Mouse (Mus musculus): ENCODE measurements around the gene Rnf214.

The Rnf214 gene

DNA sequence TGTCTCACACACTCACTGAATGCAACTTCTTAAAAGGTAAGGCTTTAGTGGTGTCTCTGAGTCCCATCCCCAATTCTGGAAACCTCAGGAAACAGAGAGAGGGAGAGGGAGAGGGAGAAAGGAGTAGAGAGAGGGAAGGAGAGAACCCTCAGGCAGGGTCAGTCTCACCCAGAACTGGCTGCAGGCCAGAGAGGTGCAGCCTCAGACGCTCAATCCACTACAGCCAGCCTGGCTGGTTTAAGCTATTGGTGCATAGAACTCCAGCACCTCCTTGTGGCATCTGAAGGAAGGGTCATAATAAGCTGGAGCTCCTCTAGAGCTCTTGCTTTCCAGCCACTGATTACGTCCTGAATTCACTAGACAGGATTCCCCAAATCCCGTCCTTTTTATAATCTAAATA lies 30.2 kb upstream of the Rnf214 start:
- peak; percentile 79 for DNase-seq (ENCODE audit: low read depth, low spot score)

DNA sequence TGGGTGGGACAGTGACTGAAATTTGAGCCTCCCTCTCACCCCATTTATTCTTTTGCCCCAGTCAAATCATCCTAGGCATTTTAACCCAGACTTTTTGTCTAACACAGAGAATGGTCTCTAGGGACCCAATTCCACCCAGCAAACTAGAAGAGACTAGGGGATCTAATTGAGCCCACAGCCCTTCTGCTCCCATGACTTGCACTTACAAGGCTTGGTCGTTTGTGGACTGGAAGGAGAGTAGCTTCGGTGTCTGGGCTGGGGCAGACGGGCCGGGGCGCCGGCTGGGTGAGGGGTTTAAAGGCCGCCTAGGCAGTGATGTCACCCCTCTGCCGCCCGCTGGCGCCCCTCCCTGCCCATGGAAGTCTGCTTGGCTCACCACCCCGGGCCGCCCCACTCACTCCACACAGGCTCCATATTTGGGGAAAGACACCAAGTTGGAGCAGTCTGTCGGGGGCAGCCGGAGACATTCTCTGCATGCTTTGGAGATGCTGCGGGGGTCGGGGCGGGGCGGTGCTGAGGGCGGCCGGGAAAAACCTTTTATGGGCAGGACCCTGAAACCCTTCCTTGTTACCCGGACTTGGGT lies 29.0 kb upstream of the Rnf214 start, which contains the start of gene Tagln:
Gene Tagln (minus strand): TSS at position 431 of the 583 bp plus-strand sequence.
- no peak for DNase-seq (ENCODE audit: low read depth, low spot score)

DNA sequence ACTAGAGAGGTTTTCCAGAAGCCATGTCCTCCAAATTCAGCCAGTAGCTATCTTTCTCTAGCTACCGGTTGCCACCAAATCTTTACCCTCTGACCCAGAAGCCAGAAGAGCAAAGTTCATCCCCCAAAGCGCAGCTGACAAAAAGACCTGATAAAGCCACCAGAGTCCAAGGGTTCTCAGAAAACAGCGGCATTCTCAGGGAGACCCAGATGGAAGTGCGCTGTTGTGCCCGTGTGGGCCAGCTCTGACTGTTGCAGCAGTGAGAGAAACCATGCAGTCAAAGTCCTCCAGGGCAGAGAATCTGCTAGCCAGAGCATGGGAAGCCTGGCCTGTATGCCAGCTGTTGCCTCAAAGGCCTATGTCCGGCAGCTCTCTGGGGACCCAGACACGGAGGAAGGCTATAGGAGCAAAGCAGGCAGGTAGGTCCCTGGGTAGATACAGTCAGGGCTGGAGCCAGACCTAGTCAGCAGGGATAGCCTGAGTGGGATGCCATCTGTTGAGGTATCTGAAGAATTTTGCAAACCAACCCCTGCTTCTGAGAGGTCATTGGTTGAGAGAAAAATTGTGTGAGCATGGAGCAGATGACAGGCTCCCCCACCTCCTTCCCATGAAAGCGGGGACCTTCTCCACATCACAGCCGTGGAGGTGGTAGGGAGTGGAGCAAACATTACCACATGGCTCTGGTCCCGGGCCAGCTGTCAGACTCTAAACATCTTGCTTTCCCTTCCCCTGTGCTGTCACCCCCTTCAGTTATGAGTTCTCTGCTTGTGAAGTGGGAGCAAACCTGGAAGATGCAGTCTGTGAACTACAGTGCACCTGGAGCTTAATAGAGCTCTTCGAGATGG lies 26.1 kb upstream of the Rnf214 start:
- DNase-seq (ENCODE audit: low read depth, low spot score): peak; percentile 71

DNA sequence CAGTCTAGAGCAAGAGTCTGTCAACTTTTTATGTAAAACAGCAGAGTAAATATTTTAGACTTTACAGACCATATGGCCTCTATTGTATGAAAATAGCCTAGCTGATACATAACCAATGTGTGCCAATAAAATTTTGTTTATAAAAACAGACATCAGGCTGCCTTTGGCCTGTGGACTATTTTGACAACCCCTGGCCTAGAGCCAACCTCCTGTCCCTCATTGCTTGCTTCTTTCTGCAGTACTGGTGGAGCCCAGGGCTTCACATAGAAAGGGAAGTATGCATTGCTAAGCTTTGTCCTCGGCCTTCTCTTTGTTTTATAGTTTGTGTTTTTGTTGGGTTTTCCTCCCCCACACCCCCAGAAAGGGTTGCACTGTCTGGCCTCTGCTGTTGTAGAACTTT lies 25.2 kb upstream of the Rnf214 start:
- no peak for DNase-seq (ENCODE audit: low read depth, low spot score)

DNA sequence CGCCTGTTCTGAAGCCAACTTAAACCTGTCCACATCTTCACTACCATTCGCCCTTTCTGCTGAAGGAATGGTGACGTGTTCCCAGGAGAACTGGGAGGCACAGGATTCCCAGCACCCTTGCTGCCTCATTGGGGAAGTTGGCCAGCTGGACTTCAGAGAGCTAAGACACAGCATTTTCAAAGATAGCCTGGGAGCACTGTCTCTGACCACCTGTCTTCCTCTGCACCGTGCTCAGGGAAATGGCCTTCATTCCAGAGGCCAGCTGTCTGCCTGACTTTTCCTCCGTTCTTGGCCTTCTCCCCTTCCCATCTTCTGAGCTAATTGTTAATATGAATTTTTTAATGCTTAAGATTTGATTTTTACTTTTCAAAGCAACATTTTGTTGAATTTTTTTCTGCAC lies 22.6 kb upstream of the Rnf214 start:
- DNase-seq (ENCODE audit: low read depth, low spot score): no peak

DNA sequence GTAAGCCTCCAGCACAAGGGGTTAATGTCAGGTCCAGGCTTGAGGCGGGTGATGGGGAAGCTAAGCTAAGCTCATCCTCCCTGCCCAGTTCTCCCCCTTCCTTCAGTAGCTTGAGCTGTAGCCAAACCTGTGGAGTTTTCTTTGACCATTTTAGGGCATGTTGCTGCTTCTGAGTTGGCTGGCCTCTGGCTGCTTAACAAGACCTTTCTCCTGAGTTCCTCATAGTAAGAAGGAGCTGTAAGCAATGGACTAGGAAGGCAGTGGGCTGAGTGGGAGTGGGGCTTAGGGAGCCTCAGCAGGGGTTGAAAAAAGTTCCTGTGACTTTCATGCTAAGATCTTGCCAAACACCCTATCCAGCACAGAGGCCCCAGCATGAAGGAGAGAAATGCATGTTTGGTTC lies 13.2 kb upstream of the Rnf214 start:
- no peak for DNase-seq (ENCODE audit: low read depth, low spot score)

DNA sequence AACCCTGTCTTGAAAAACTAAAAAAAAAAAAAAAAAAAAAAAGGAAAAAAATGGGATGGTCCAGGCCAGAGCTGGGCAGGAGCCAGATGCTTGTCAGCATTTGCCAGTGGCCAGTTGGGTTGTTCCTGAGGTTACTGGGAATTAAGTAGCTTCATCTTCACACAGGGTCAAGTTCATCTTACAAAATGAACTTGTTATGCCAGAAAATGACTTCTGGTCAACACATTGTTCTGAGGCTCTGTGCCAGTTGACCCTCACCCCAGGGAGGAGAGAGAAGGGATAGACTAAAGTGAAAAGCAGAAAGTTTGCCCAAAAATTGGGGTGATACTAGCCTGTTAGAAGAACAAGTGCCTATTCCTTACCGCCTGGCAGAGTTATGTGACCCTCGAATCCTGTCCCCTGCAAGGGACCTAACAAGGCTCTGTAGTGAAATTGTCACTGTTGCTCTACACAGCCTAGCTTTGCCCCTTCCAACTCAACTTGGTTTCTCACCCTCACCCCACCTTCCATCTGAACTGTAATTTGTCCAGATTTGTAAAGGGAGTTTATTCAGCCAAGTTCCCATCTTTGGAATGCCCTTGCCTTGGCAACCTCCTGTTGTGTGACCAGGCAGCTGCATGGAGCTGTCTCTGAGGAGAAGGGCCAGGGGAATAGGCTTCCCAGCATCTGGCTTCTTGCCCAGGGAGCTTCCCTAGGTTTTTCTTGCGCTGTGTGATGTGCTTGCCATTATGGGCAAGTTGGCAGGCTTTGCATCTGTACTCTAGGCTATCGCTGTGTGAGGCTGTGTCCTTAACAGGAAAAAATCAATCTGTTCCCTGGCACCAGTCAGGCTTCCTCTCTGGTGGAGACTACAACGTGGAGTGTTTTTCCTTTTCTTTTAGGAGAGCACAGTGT lies 10.6 kb upstream of the Rnf214 start:
- DNase-seq (ENCODE audit: low read depth, low spot score): peak; percentile 75

DNA sequence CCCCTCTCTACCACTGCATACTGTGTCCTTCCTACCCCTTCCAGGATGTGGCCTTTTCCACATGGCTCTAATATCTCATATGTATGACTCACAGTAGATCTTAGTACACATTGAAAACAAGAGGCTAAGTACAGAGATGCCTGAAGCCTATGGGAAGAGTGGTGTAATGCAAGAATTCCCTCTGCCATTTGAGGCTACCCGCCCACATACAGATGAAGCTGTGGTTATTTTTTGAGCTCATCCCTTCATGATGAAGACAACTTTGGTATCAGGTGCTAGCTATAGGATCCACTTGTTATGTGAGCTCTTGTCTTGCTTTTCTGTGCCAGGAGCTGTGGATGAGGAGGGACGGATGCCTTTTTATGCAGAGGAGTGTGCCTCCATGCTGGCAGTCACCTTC lies 8.9 kb upstream of the Rnf214 start:
- peak; percentile 65 for DNase-seq (ENCODE audit: low read depth, low spot score)

DNA sequence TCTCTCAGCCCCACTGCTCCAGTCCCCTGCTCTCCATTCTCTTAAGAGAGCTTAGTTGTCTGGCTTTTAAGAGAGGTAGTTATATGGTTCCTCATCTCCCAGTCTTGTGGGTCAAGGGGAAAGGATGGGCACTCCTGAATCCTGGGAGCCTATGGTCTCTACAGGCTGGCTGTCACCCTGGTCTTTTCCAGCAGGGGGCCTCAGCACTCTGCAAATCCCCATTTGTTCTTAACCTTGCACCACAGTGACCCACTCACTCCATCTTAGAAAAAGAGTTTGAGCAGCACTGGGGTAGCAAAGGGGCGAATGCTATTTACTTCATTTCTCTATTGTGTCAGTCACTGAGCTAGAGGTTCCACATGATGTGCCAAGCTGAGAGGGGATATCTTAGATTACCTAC lies 5.0 kb upstream of the Rnf214 start:
- peak; percentile 54 for DNase-seq (ENCODE audit: low read depth, low spot score)

DNA sequence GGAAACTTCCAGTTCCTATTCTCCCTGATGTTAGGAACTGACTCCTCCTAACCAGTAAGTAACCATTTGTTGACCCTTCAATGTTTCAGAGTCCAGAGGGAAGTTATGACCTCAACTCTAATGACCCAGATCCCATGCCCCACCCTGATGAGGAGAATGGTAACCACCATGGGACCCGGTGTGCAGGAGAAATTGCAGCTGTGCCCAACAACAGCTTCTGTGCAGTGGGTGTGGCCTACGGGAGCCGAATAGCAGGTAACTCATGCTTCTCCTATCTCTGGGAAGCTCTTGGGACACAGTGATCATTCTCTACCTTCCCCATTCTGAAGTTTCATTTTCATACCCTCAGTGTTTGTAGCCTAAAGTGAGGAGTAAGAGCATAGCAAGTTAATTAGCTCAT lies 4.3 kb upstream of the Rnf214 start:
- DNase-seq (ENCODE audit: low read depth, low spot score): no peak

DNA sequence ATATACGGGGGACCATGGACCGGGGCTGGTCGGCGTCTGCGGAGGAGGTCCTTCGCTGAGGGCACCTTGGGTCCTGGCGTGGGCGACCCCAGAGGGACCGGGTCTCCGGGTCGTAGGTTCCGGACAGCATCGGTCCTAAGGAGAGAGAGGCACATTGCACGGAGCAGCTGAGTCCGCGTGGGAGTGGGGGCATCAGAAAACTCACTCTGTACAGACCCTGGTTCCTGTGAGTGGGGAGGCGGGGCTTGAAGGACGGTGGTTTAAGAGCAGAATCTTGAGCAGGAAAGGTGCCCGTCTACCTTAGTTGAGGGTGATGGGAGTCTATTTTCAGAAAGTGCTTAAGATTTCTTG lies 342 bp upstream of the Rnf214 start:
- DNase-seq (ENCODE audit: low read depth, low spot score): no peak

DNA sequence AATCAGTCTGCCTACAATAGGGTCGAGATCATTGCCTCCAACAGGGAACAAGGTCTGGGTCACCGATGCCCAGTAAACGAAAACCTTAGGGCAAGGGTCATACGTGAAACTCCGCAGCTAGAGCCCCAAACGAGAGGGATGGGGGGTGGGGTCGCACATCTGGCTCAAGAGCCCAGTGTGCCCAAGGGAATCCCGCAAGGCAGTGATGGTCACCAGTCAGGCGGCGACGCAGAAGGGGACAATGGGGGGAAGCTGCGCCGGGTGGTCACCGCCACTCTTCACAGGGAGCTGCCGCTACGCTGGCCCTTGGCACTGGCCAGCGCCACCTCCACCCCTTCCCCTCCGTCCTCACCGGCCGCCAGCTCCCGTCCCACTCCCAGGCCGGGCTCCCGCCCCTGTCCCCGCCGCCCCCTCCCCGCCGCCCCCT lies 887 bp downstream of the Rnf214 start:
- peak; percentile 15 for DNase-seq (ENCODE audit: low read depth, low spot score)

DNA sequence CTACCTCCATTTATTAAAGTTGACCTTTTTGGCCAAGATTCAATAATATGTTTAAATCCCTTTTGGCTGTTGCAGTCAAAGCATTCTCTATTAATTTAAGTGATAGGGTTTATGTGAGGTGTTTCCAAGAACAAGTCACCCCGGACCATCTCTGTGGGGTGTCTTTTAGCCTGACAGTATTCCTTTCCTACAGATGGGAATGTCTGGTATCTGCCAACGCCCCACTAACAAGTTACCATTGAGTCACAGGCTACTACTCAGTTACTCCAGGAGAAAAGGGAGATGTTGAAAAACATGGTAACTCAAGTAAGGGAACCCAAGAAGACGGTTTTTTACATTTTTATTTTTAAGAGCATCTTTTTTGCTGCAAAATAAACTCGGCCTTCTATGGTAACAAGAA lies 1.5 kb downstream of the Rnf214 start:
- no peak for DNase-seq (ENCODE audit: low read depth, low spot score)

DNA sequence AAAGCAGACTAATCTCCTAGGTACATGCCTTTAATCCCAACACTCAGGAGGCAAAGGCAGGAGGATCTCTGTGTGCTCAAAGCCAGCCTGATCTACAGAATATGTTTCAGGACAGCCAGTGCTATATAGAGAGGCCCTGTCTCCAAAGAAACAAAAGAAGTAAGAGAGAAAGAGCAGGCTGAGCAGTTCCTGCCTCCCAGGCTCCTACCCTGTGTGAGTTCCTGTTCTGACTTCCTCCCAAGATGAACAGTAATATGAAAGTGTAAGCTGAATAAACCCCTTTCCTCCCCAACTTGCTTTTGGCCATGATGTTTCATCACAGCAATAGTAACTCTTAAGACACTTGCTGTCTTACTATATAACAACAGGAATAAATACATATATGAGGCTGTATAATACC lies 13.0 kb downstream of the Rnf214 start:
- DNase-seq (ENCODE audit: low read depth, low spot score): no peak

DNA sequence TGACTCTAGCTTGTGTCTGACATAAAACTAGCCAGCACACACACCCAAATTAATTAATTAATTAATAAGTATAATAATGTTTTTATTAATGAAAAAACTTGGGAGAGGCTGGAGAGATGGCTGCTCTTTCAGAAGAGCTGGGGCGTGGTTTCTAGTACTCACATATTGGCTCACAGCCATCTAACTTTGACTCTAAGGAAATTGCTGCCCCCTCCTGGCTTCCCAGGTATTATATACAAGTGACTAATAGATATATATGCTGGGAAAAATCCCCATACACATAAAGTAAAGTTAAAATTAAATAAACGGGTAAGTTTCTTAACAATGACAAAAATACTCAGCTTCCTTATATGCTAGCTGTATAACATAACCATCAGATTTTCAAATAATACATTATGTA lies 28.8 kb downstream of the Rnf214 start:
- peak; percentile 55 for DNase-seq (ENCODE audit: low read depth, low spot score)

DNA sequence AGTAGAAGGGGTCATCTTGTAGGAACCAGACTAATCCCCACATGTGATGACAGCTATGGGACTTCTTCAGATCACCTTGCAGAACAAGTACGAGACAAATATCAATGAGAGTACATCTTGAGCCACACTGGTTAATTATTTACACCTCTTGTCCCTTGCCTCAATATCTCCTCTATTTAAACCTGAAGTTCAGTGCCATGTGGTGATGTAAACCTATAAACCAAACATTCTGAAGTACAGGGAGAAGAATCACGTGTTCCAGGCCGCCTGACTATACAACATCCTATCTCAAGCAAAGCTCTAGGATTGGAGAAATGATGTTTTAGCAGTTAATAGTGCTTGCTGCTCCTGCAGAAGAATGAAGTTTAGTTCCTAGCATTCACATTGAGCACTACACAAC lies 36.4 kb downstream of the Rnf214 start:
- DNase-seq (ENCODE audit: low read depth, low spot score): no peak

DNA sequence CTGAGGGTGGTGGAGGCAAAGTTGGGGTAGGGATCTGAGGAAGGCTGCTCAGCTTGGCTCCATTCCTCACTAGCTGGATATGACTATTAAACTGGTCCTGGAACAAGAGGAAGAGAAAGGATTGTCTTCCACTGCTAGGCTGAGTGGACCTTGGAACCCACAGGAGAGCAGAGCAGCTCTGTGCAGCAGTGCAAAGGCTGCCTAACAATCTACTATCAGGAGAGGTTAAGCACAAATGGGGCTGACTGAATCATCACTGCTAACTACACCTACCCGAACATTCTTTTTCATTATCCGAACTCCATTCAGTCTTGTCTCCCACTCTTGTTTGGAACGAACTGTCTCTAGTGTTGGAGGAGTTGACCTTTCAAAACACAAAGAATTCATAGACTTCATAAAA lies 37.5 kb downstream of the Rnf214 start:
- DNase-seq (ENCODE audit: low read depth, low spot score): no peak

DNA sequence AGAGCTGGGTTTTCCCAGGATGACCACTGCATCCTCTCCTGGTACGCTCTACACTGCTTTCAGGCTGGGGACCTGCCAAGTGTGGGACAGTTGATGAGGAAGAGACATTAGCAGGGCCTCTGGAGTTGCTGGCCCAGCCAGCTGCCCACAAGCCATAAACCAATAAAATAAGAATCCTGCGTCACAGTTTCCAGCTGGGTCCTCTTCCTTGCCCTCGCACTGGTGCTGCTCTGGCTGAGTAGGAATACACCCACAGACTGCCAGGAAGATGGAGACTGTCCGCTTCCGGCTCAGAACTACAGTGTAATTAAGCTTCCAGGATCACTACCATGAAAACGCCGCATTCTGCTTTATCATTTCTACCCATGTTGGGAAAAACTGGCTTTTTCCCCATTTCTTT lies 44.9 kb downstream of the Rnf214 start:
- peak; percentile 56 for DNase-seq (ENCODE audit: low read depth, low spot score)

DNA sequence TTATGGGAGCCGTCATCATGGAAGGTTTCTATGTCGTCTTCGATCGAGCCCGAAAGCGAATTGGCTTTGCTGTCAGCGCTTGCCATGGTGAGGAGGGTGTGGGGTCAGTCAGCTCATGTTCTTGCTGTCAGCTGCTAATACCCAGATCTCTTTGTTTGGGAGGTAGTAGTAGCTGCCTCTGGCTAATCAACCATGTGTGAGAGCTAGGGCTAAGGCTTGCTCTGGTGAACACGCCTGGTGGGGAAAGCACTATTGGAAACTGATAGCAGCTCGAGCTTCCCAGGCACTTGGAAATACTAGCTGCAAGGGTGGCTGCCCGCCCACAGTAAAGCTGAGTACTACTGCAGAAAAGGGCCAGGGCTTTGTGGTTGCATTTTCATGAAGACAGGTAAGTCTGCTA lies 47.3 kb downstream of the Rnf214 start:
- no peak for DNase-seq (ENCODE audit: low read depth, low spot score)

DNA sequence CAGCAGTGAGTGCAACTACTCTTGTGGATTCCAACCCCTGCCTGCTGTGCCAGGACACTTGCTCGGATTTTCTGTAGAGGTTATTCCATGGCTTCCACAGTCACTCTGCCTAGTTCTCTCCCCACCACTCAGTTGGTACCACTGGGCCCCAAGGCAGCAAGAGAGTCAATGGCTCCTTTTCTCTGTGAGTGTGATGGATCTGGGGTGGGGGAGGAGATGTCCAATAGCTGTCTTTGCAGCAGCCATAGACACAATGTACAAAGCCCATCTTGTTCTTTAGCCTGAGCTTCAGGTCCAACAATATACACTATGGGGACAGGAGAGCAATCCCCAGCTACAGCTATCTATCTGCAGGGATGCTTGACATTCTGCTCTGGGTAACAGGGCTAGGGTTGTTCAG lies 52.6 kb downstream of the Rnf214 start:
- peak; percentile 67 for DNase-seq (ENCODE audit: low read depth, low spot score)

DNA sequence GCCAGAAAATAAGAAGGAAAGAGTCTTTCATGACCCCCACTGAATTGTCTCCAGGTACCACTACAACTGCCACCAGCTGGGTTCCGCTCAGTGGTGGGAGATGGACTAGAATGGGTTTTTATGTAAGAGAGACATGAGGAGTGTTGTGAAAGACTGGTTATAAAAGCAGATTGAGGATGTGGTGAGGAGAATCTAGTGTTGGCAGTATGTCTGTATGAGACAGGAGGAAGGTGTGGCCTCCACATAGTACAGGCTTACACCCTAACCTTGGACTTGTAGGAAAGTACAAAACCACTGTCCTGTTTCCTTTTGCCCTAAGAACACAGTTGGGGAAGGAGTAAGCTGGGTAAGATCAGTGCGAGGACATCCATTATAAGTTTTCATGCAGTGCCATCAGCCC lies 53.0 kb downstream of the Rnf214 start:
- no peak for DNase-seq (ENCODE audit: low read depth, low spot score)

DNA sequence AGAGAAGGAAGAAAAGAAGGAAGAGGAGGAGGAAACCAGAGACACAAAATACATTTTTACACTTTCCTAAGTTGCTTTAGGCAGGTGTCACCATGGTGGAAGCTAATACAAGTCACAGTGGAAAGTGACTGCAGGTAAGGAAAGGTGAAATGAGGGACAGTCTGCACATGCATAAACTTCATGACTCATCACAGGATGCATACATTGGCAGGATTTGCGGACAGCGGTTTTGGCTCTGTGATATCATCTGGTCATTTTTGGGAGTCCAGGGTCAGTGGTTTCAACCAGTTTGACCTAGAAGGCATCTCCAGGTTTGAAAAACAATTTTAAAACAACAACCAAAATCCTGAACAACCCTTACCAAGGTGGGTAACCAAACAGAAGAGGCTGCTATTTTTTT lies 54.9 kb downstream of the Rnf214 start:
- DNase-seq (ENCODE audit: low read depth, low spot score): no peak

DNA sequence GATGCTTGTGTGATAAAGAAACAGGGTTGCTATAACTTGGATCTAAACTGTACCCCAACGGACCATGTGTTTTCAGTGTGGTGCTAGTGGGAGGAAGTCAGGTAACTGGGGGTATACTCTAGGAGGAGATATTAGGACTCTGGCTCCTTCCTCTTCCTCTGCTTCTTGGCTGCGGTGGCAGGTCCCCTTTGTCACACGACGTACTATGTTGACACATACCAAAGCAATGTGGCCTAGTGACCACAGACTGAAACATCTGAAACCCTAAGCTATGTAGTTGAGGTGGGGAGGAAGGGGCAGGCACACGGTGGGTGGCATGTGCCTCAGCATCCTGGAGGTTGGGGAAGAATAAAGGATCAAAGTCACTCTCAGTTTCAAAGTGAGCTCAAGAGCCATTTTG lies 55.4 kb downstream of the Rnf214 start:
- DNase-seq (ENCODE audit: low read depth, low spot score): no peak
